Mouse (Mus musculus): ENCODE data around the gene Fcmr.

Gene Fcmr

DNA sequence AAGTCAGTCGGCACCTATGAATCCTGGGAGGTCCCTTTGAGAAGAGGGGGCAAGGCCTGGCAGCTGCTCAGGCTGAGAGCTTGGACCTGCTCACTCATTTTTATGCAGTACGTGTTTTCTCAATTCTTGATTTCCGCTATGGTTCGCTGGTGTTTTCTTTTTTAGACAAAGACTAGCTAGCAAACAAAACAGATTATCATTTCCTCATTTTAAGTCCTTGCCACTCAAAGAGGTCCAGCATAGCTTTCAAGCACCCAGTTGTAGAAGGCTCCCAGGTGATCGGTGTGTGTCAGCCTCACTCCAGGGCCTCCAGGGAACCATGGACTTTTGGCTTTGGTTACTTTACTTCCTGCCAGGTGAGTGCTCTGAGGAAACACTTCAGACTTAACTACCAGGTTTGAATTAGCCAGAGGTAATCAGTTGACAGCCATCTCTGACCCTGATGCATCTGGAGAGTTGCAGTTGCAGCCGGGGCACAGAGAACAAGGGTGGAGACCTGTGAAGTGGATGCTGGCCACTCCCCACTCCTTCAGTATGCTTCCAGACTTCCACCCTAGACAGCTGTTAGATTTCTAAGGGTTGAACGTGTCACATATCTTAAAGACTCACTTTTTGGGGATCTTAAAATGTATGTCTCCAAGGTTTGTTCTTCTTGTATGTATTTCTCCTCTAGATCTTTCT lies at the start of gene Fcmr:
TSS of gene Fcmr (plus strand) at position 129 of the 681 bp plus-strand sequence.
- no peak for DNase-seq

DNA sequence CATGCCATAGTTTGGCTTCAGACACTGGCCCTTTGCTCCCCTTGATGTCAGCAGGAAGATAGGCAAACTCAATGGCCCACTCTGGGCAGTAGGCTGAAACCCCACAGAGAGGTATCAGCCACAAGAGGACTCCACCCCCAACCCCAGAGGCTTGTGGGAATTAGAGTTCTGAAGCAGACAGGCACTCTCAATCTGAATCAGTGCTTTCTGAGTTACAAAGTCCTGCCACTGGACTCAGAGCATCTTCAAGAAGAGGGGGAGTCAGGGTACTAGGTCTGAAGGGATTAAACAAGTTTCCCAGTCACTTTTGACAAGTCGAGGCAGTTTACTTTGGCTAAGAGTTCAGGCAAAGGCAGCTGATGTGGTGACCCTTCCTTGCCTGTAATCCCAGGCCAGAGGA lies 45.7 kb upstream of the Fcmr start:
- DNase-seq, result no peak

DNA sequence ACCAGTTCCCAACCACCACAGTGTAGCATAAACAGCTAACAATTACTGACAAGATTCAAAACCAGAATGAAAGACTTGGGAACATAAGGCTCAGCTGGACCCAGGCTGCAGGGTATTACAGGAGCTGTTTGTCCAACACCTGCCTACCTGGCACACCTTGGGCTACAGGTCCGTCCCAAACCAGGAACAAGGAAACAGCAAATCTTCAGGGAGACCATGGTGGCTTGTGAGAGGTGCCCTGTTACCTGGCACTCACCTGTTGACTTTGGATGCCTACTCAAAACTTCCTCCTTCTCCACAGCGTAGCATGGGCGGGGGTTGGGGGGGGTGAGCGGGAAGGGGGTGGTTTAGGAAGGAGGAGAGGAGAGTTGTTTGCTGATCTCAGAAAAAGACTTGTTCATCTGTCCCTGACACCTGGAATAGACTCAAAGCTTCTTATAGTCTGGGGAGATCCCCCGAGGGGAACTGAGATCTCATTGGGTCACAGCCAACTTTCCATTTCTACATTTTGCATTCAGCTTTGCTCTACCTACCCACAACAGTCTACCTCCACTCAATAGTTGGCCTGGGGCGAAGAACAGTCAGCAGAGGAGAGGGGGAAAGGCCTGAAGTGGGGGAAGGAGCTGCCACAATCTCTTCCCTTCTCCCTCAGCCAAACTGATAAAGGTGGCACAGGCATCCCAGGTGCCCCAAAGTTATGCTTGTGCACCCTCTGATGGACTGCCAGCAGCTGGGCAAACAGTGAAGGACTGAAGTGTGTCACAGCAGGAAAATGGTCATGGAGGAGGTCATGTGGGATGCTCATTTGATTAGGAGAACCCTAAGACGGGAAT lies 44.9 kb upstream of the Fcmr start:
- no peak for DNase-seq

DNA sequence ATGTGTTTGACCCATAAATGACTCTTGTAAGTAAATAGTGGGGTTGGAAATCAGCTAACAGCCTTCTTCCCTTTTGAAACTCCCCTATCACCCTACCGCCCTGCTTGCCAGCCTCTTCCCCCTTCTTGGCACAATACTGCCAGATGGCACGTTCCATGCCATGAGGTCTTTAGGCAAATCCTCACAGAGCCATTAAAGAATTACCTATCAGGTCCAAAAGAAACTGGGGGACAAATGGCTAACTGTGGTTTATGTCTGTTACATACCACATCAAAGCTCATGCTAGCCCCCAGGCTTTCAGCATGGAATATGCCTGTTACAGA lies 44.4 kb upstream of the Fcmr start:
- DNase-seq, result no peak

DNA sequence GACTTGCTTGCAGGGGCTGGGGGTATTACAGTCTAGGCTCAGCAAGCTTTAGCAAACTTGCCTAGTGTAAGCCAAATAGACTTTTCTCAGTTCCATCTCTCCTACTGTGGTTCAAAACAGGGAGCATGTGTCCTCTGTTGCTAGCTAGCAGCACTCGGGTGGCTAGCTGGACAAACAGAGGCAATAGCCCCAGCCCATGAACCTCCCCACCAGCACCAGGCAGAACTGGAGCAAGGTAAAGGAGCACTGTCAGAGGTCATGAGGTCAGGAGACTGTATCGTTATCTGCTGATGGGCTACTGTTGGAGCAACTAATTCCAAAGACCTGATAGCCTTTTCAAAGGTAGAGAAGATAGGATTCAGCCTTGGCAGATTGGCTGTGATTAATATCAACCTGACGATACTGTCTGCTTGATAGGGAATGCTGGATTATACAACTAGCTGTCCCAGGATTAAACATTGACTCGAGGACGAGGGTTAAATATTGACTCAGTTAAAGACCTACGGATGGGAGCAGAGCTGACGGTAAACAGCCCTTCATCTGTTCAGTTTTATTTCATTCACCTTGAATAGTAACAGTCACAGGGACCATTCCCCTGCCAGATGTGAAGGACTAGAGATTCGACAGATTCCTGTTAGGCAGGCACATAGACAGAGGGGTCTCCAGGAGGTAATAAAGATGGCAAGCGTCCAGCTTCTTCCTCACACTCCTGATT lies 43.4 kb upstream of the Fcmr start:
- no peak for DNase-seq

DNA sequence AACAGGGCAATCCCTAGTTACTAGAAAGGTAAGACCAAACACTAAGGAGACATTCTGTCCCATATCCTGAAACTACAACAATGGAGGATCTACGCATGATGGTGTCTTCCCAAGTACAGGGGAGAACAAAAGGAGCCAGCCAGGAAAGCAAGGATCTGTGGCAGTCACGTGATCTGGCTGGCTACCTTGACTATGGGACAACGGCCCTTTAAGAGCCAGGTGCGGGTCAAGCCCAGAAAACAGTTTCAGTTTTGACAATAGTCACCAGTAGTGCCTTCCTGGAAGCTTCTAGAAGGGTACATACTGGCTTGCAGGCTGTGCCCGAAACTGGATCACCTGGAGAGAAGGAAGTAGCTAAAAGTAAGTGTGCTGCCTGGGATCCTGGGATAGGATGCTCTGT lies 39.0 kb upstream of the Fcmr start, which contains the start of gene Pigr:
TSS of gene Pigr (plus strand) at position 237 of the 400 bp plus-strand sequence.
- DNase-seq, result no peak

DNA sequence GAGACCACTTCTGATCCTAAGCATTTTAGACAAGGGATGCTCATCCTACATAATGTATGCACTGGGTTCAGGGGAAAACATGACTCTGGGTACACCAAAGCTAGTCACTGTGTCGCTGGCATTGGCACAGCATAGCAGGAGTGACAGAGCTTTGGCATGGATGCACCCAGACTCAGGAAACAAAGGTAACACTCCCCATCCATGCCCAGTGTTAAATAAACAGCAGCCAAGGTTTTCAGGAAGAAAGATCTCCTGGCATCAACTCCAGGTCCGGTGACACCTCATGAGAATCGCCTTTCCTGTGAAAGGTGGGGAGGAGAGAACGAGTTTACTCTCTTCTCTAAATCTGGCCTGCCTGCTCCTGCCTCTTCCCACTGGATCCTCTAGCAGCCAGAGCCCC lies 36.8 kb upstream of the Fcmr start:
- DNase-seq, result no peak

DNA sequence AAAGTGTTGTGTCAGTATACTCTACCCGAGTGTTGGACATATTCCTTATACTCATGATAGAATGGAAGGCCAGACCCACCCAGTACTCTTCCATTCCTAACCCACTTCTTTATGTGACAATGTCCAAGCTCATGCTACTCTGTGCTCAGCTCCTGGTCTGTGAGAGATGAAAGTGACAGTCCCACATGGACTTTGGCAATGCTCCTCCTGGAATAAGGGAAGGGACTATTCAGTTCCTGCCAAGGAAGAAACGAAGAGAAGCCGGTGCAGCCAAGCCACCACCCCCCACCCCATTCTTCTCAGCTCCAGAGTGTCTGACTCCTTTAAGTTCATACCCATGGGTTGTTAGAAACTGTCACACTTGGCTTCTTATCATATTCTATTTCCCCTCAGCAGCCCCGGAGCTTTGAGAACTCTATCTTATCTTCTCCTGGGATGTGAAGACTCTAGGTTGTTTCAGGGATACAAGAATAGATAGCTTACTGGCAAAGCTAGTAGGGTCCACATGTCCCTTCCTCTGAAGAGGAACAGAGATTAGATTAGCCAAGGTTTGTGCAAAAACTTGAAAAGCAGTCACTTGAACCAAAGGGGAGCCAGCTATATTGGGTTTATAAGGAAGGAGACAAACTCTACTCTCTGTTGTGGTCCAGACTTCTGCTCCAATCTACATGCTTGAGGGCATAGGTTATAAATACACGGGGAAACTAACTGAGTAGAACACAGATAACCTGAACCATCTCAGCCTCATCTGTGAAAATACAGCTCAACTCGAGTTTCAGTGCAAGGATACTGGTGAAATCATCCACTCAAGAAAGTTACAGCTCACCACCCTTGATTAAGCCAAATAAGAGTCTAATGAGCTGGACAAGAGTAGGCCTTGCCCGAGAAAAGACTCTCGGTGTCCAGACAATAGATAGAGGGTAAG lies 35.3 kb upstream of the Fcmr start:
- DNase-seq, result no peak

DNA sequence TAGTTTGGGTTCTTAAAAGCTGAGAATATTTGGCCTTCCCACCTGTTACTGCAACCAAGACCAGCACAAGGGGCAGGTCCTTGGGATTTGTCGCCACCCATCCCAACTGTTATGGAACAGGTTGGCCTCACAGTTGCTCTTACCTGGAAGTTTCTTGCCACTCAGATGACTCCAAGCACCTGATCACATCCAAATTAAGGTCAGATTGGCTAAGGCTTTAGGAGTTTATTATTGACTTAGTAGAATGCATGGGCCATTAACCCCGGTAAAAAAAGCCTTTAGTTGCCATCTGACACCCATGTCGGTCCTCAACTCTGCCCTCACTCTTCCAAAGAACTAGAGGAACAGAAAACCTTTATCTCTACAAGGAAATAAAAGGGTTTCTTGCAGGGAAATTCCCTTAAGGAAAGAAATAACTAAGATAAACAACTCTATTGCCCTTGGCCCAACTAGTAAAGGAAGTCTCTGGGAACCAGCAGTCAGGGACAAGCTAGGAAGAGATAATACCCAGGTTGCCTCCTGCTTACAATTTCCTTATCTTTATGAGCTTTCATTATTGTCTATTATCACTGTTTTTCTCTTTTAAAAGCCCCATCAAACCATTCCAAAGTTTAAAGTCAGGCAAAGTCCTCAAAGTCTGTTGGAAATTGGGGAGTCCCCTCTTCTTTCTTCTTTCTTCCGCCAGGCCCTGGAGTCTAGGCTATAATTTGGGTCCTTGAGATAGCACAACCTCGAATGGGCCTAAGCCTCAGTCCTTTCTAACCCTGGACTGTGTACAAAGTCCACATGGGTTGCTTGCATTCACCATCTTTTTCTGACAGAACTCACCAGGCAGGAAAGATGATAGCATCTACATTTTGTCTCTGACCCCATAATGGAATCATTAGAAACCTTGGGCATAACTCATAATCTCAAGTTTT lies 33.0 kb upstream of the Fcmr start:
- no peak for DNase-seq

DNA sequence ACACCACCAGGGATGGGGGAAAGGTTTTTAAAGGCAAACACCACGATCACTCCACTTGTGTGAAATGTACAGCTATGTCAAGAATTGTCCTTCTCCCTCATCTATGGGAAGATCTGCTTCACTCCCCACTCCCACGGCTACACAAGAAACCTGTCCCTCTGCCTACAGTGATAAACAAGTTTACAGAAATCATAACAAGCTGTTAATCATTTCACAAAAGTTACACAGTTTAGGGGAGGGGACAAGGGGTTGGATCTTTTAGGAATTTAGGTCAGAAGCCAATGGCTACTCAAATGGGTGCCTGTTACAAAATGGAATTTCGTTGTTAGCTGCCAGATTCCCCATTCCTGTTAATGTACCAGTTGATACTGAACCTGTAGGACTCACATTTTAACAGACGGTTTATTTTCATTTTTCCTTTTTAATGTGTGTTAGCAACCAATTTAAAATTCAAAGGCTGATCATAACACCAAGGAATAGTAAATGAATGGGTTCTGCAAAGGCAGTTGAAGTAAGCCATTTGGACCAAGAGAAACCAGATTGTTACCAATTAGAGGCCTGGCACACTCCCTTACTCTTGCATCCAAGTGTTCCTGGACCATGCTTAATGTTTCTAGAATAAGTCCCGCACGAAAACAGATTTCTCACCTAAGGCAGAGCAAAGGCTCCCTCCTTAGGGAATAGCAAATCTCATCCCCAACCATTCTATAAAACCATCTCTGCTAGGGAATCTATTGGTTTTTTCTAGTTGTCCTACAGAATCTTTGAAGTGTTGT lies 30.1 kb upstream of the Fcmr start:
- no peak for DNase-seq

DNA sequence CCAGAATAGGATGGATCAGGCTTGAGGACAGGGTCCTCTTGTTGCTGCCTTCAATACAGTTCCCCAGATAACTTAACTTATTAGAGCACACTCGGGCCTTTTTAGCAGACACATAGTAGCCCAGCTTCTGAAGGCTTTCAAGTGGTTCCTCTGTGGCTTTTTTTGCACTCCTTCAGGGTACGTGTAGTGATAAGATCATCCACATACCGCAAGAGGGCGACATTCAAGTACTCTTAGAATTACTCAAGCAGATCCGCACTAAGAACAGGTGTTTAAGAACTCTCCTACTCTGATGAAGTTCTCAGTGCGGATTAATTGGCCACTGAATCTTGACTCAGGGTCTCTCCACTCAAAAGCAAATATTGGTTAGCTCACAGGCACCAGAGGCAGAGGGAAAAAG lies 27.2 kb upstream of the Fcmr start:
- DNase-seq, result no peak

DNA sequence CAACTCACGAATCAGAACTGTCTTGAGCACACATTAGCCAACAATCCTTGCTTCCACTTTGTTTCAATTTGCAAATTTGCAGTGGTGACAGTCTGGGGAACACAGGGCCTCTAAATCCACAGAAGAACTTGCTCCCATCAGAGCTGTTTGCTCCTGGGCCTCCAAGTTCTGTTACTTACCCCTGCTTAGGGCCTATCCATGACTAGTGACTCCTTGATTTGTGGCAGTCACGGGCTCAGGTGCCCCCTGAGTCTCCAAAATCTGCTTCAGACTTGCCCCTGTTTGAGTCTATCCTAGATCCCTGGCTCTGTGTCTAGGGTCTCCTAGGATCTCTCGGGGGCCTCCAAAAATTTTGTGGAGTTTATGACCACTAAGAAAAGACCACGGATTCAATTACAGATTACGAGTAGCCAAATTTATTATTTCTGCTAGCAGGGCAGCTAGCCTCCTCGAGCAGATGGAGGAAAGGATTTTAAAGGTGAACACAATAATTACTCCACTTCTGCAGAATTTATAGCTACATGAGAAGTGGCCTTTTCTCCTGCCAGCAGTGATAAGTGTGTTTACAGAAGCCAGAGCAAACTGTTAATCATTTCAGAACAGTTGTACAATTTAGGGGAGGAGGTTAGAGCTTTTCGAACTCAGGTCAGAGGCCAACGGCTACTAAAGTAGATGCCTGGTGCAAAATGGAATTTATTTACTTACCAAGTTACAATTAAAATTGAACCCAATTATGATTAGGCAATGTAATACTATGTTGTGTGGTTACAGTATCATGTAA lies 24.7 kb upstream of the Fcmr start:
- no peak for DNase-seq

DNA sequence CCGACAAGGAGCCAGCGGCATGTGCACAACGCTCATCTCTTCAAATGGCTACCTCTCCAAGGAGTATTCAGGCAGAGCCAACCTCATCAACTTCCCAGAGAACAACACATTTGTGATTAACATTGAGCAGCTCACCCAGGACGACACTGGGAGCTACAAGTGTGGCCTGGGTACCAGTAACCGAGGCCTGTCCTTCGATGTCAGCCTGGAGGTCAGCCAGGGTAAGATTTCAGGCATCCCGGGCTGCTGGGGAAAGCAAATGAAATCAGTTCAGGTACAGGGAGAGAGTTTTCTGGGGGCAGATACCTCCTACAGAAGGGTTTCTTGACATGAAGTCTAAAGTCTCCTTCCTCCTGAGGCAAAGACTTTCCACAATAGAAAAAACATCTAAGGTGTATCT lies 23.8 kb upstream of the Fcmr start:
- DNase-seq, result no peak

DNA sequence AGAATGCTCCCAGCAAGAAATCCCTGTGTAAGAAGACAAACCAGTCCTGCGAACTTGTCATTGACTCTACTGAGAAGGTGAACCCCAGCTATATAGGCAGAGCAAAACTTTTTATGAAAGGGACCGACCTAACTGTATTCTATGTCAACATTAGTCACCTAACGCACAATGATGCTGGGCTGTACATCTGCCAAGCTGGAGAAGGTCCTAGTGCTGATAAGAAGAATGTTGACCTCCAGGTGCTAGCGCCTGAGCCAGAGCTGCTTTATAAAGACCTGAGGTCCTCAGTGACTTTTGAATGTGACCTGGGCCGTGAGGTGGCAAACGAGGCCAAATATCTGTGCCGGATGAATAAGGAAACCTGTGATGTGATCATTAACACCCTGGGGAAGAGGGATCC lies 21.0 kb upstream of the Fcmr start:
- no peak for DNase-seq

DNA sequence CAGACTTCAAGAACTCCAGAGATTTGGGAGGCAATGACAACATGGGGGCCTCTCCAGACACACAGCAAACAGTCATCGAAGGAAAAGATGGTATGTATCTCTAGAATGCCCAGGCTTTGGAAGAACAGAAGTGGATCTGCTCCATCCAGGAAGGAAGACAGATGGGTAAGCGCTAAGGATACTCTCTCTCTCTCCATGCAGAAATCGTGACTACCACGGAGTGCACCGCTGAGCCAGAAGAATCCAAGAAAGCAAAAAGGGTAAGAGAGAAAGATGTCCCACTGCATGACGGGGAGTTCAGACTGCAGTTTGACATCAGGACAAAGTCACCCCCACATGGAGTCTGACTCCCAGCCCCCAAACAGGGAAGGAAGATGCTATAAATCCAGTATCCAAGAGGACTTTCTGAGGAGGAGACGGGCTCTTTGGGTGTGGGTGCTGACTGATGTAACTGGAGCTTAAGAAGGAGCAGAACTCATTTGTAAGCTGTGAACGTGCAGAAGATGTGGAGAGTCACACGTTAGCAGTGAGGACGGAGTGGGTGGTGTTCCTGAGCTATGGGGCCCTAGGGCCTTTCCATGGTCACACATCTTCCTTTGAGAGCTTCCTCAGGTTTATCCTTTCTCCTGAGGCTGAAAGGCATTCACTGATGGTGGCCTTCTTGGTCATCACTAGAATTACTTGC lies 15.8 kb upstream of the Fcmr start:
- peak; percentile 25 for DNase-seq

DNA sequence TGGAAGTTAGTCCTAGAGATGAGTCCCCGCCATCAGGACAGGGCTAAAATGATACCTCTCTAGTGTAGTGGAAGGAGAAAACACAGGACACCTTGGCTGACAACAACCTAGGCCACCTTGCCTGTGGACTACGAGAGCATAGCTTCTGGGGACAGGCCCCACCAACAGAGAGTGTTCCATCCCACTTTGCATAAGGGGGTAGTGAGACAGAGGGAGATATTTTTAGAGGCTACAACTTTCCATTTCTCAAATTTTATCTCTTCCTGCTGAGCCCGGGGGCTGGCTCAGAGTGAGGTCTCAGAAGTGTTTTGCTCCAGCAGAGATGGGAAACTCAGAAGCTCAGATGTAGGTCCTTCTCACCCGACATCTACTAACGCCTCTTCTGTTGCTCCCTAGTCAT lies 15.1 kb upstream of the Fcmr start:
- no peak for DNase-seq

DNA sequence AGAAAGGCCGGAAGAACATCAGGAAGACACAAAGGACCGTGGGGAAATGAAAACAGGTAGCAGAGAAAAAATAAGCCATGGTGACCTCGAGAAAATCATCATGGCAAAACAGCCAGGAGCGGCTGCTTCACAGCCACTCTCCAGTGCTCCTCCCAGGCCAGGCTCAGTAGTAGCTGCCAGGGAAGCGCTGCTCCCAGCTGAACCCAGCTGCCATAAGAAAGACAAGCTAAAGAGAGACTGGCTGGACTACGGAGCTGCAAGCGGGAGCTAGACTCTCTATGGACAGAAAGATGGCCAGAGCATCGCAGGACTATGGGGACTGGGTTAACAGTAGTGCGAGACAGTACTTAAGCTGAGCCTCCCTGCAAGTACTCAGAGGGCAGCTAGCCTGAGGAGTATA lies 10.7 kb upstream of the Fcmr start:
- DNase-seq, result no peak

DNA sequence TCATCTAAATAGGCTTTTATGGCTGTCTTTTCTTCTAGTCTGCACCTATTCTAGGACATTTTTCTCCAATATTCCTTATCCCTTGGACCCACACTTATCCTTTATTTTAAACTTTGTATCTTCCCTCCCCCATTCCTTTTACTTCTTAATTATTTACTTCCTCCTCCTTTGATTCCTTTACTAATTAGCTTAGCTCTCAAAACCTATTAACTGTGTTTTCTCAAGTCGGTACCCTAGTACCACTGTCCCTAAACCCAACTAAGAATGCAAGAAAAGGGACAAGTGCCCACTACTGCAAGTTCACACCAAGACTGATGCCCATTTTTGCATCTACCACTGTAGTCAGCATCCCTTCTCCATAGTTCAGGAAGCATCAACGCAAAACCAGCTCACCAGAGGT lies 9.7 kb upstream of the Fcmr start:
- DNase-seq, result no peak

DNA sequence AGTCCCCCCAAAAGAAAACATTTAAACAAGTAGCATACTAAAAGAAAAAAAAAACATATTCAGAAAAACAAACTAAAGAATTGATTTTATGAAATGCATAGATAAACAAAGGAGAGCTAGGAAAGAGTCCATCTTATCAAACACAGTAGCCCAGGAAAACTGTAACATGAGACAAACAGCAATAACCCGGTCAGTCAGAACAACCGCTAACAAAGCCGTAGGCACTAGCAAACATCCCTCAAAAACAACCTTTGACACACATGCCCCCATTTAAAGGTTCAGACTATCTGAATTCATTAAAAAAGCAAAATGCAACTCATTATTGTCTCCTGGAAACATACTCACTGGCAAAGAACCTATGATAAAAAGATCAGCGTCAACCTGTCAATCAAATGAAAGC lies 8.0 kb upstream of the Fcmr start:
- no peak for DNase-seq

DNA sequence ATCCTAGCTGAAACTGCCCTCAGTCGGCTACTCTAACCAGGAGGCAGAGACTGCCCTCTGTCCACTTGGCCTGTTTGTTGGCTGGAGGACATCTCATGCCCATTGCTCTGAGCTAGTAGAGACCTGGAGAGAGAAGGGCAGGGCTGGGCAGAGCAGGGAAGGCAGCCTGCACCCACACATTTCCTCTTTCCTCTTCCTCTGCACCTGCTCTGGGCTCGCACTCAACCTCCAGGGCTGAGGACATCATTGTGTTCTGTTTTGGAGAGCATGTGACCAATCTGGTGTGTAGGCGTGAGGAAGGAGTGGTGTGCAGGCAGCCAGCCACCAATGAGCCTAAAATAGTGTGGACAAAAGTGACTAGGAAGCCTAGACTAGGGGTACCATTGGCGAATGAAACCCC lies 1.2 kb upstream of the Fcmr start:
- no peak for DNase-seq
